Mouse (Mus musculus): ENCODE results near the gene Gm13283. TPM values are rescaled to one million over a fixed set of nuclear protein-coding genes. Genes with fewer than 3 reads are reported as not detected.
"Not testable (repeated sequence)": the region's sequence is repeated elsewhere in the genome, so short reads cannot be mapped to it uniquely, and the experiment has no call there.

Gene Gm13283
- total RNA-seq, 1 experiment from 2014 or later = not detected

DNA sequence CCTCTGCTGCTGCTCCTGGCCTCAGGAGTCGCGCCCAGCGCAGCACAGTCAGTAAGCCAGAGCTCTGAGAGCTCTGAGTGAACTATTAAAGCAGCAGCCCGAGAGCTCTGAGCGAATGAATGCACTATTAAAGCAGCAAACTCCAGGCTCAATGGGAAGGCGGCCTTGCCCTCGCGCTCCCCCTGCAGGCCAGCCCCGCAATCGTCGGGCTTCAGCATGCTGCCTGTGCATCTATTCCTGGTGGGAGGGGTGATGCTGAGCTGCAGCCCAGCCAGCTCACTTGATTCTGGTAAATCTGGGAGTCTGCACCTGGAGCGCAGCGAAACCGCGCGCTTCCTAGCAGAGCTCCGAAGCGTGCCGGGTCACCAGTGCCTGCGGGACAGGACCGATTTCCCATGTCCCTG lies 2.3 kb upstream of the Gm13283 start:
- peak; percentile 100 for ATAC-seq (replicated peaks in 1 of 2; ENCODE audit: insufficient read depth in 1 of 2, low FRiP score in 2 of 2, low TSS enrichment in 1 of 2, low read depth in 1 of 2, poor library complexity in 2 of 2, severe bottlenecking in 2 of 2)

DNA sequence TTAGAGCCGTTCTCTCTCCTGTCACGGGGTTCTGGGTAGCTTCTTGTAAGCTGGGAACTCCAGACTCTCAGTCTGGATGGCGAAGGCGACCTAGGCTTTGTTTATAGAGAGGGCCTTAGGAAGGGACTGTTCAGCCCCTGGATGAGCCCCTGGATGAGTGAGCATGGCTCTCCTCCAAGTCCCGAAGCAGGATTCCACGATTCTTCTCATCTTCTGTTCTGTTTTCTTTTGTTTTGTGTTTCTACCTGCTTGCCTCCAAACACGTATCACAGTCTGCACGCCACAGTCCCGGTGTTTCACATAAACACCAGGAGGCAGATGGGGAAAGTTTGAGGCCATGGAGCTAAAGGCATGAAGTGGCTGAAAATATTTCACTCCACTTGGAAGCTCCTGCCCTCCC lies 1.2 kb upstream of the Gm13283 start:
- not testable (repeated sequence) for ATAC-seq (replicated peaks in 1 of 2; ENCODE audit: insufficient read depth in 1 of 2, low FRiP score in 2 of 2, low TSS enrichment in 1 of 2, low read depth in 1 of 2, poor library complexity in 2 of 2, severe bottlenecking in 2 of 2)

DNA sequence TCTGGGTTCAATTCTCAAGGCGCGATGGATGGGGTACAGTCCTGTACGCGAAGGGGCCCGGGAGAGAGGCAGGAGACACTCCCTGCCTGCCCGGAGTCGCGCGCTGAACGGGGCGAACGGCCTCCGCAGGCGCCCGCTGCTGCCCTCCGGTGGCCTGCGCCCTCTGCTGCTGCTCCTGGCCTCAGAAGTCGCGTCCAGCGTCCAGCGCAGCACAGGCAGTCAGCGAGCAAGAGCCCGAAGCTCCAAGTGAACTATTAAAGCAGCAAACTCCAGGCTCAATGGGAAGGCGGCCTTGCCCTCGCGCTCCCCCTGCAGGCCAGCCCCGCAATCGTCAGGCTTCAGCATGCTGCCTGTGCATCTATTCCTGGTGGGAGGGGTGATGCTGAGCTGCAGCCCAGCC lies 512 bp downstream of the Gm13283 start:
- not testable (repeated sequence) for ATAC-seq (replicated peaks in 1 of 2; ENCODE audit: insufficient read depth in 1 of 2, low FRiP score in 2 of 2, low TSS enrichment in 1 of 2, low read depth in 1 of 2, poor library complexity in 2 of 2, severe bottlenecking in 2 of 2)

DNA sequence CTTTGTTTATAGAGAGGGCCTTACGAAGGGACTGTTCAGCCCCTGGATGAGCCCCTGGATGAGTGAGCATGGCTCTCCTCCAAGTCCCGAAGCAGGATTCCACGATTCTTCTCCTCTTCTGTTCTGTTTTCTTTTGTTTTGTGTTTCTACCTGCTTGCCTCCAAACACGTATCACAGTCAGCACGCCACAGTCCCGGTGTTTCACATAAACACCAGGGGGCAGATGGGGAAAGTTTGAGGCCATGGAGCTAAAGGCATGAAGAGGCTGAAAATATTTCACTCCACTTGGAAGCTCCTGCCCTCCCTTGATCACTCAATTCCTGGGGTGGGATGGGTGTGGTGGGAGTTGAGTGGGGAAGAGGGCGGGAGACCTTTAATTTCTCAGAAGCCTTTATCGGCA lies 1.9 kb downstream of the Gm13283 start:
- not testable (repeated sequence) for ATAC-seq (replicated peaks in 1 of 2; ENCODE audit: insufficient read depth in 1 of 2, low FRiP score in 2 of 2, low TSS enrichment in 1 of 2, low read depth in 1 of 2, poor library complexity in 2 of 2, severe bottlenecking in 2 of 2)

DNA sequence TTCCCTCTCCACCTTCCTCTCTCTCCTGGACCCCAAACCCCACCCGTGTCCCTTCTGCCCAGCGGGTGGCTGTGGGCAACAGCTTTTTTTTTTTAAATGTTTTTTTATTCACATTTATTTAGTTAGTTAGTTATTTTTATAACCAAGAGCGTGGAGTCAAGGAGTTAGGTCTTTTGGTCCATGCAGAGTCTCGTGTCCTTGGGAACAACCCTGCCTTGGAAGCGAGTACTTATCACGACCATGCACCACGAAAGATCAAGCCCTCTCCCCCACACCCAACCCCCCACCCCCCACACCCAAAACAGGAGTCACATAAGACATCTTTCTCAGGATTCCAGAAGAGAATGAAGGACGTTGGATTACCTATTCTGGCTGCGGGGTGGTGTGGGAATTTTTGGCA lies 2.4 kb downstream of the Gm13283 start:
- ATAC-seq (replicated peaks in 1 of 2; ENCODE audit: insufficient read depth in 1 of 2, low FRiP score in 2 of 2, low TSS enrichment in 1 of 2, low read depth in 1 of 2, poor library complexity in 2 of 2, severe bottlenecking in 2 of 2) = not testable (repeated sequence)

DNA sequence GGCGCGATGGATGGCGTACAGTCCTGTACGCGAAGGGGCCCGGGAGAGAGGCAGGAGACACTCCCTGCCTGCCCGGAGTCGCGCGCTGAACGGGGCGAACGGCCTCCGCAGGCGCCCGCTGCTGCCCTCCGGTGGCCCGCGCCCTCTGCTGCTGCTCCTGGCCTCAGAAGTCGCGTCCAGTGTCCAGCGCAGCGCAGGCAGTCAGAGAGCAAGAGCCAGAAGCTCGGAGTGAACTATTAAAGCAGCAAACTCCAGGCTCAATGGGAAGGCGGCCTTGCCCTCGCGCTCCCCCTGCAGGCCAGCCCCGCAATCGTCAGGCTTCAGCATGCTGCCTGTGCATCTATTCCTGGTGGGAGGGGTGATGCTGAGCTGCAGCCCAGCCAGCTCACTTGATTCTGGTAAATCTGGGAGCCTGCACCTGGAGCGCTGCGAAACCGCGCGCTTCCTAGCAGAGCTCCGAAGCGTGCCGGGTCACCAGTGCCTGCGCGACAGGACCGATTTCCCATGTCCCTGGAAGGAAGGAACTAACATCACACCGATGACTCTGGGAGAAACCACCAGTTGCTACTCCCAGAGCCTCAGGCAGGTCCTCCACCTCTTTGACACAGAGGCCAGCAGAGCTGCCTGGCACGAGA lies 3.6 kb downstream of the Gm13283 start:
- ATAC-seq (replicated peaks in 1 of 2; ENCODE audit: insufficient read depth in 1 of 2, low FRiP score in 2 of 2, low TSS enrichment in 1 of 2, low read depth in 1 of 2, poor library complexity in 2 of 2, severe bottlenecking in 2 of 2) = peak; percentile 73 to 85; a peak in 2 of 4 replicates

DNA sequence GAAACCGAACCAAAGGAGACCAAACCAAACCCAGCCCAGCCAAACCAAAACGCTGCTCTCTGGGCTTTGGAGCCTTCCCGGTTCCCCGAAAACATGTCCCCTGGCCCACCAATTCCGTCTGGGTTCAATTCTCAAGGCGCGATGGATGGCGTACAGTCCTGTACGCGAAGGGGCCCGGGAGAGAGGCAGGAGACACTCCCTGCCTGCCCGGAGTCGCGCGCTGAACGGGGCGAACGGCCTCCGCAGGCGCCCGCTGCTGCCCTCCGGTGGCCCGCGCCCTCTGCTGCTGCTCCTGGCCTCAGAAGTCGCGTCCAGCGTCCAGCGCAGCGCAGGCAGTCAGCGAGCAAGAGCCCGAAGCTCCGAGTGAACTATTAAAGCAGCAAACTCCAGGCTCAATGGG lies 13.6 kb downstream of the Gm13283 start, which contains the start of gene Gm13290:
Gm13290 (plus strand) TSS at position 301 of the 400 bp plus-strand sequence.
- ATAC-seq (replicated peaks in 1 of 2; ENCODE audit: insufficient read depth in 1 of 2, low FRiP score in 2 of 2, low TSS enrichment in 1 of 2, low read depth in 1 of 2, poor library complexity in 2 of 2, severe bottlenecking in 2 of 2) = not testable (repeated sequence)

DNA sequence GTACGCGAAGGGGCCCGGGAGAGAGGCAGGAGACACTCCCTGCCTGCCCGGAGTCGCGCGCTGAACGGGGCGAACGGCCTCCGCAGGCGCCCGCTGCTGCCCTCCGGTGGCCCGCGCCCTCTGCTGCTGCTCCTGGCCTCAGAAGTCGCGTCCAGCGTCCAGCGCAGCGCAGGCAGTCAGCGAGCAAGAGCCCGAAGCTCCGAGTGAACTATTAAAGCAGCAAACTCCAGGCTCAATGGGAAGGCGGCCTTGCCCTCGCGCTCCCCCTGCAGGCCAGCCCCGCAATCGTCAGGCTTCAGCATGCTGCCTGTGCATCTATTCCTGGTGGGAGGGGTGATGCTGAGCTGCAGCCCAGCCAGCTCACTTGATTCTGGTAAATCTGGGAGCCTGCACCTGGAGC lies 16.7 kb downstream of the Gm13283 start, which contains the start of gene Gm13289:
Gm13289 (plus strand) TSS at position 301 of the 400 bp plus-strand sequence.
- ATAC-seq (replicated peaks in 1 of 2; ENCODE audit: insufficient read depth in 1 of 2, low FRiP score in 2 of 2, low TSS enrichment in 1 of 2, low read depth in 1 of 2, poor library complexity in 2 of 2, severe bottlenecking in 2 of 2) = not testable (repeated sequence)

- ATAC-seq (replicated peaks in 1 of 2; ENCODE audit: insufficient read depth in 1 of 2, low FRiP score in 2 of 2, low TSS enrichment in 1 of 2, low read depth in 1 of 2, poor library complexity in 2 of 2, severe bottlenecking in 2 of 2) = not testable (repeated sequence)
These were observed 19.6 kb downstream of the Gm13283 start, which contains the start of gene Gm13272 for GRCm38 (mm10) chr4:88779550-88779949. Gene Gm13272 (plus strand): TSS chr4:88779850.

DNA sequence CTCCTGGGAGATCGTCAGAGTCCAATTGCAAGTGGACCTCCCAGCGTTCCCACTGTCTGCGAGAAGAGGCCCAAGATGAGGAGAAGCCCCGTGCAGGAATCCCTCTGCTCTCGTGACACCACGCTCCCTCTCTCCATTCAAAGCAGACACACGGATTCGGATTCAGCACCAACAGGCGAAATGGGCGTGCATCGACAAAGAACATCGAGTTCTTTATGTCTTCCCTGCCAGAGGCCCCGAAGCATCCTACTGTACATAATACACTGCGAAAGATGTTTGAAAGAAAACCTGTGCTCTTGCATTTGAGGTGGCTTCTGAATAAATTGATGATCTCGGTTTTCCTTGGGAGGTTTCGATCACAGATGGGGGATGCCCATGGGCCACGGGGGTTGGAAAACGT lies 20.4 kb downstream of the Gm13283 start:
- ATAC-seq (replicated peaks in 1 of 2; ENCODE audit: insufficient read depth in 1 of 2, low FRiP score in 2 of 2, low TSS enrichment in 1 of 2, low read depth in 1 of 2, poor library complexity in 2 of 2, severe bottlenecking in 2 of 2) = not testable (repeated sequence)

DNA sequence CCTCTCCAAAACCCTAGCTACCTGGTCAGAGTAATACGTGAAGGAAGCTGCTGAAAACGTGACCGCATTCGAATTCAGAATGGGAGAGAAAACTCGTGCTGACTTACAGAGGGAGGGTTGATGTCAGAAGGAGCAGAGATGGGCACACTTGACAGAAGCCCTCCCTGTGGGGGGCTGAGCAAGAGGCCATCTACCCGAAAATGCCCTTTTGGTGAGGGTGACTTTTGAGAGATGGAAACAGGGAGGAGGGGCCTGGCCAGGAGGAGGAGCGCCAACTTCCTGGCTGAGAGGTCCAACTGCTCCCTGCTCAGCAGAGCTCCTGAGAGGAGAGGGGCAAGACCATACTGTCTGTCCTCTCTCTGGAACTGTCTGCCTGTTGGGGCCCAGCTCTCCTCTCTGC lies 21.9 kb downstream of the Gm13283 start, which contains the start of gene Ifnz:
Ifnz (plus strand) TSS at position 301 of the 400 bp plus-strand sequence.
- not testable (repeated sequence) for ATAC-seq (replicated peaks in 1 of 2; ENCODE audit: insufficient read depth in 1 of 2, low FRiP score in 2 of 2, low TSS enrichment in 1 of 2, low read depth in 1 of 2, poor library complexity in 2 of 2, severe bottlenecking in 2 of 2)

DNA sequence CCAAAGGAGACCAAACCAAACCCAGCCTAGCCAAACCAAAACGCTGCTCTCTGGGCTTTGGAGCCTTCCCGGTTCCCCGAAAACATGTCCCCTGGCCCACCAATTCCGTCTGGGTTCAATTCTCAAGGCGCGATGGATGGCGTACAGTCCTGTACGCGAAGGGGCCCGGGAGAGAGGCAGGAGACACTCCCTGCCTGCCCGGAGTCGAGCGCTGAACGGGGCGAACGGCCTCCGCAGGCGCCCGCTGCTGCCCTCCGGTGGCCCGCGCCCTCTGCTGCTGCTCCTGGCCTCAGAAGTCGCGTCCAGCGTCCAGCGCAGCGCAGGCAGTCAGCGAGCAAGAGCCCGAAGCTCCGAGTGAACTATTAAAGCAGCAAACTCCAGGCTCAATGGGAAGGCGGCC lies 22.4 kb downstream of the Gm13283 start:
- ATAC-seq (replicated peaks in 1 of 2; ENCODE audit: insufficient read depth in 1 of 2, low FRiP score in 2 of 2, low TSS enrichment in 1 of 2, low read depth in 1 of 2, poor library complexity in 2 of 2, severe bottlenecking in 2 of 2) = not testable (repeated sequence)

DNA sequence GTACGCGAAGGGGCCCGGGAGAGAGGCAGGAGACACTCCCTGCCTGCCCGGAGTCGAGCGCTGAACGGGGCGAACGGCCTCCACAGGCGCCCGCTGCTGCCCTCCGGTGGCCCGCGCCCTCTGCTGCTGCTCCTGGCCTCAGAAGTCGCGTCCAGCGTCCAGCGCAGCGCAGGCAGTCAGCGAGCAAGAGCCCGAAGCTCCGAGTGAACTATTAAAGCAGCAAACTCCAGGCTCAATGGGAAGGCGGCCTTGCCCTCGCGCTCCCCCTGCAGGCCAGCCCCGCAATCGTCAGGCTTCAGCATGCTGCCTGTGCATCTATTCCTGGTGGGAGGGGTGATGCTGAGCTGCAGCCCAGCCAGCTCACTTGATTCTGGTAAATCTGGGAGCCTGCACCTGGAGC lies 25.5 kb downstream of the Gm13283 start, which contains the start of gene Gm13276:
Gm13276 (plus strand) TSS at position 301 of the 400 bp plus-strand sequence.
- ATAC-seq (replicated peaks in 1 of 2; ENCODE audit: insufficient read depth in 1 of 2, low FRiP score in 2 of 2, low TSS enrichment in 1 of 2, low read depth in 1 of 2, poor library complexity in 2 of 2, severe bottlenecking in 2 of 2) = not testable (repeated sequence)

DNA sequence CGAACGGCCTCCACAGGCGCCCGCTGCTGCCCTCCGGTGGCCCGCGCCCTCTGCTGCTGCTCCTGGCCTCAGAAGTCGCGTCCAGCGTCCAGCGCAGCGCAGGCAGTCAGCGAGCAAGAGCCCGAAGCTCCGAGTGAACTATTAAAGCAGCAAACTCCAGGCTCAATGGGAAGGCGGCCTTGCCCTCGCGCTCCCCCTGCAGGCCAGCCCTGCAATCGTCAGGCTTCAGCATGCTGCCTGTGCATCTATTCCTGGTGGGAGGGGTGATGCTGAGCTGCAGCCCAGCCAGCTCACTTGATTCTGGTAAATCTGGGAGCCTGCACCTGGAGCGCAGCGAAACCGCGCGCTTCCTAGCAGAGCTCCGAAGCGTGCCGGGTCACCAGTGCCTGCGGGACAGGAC lies 28.5 kb downstream of the Gm13283 start, which contains the start of gene Gm13277:
Gm13277 (plus strand) TSS at position 231 of the 400 bp plus-strand sequence.
- not testable (repeated sequence) for ATAC-seq (replicated peaks in 1 of 2; ENCODE audit: insufficient read depth in 1 of 2, low FRiP score in 2 of 2, low TSS enrichment in 1 of 2, low read depth in 1 of 2, poor library complexity in 2 of 2, severe bottlenecking in 2 of 2)

DNA sequence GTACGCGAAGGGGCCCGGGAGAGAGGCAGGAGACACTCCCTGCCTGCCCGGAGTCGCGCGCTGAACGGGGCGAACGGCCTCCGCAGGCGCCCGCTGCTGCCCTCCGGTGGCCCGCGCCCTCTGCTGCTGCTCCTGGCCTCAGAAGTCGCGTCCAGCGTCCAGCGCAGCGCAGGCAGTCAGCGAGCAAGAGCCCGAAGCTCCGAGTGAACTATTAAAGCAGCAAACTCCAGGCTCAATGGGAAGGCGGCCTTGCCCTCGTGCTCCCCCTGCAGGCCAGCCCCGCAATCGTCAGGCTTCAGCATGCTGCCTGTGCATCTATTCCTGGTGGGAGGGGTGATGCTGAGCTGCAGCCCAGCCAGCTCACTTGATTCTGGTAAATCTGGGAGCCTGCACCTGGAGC lies 31.3 kb downstream of the Gm13283 start, which contains the start of gene Gm13278:
Gm13278 (plus strand) TSS at position 301 of the 400 bp plus-strand sequence.
- ATAC-seq (replicated peaks in 1 of 2; ENCODE audit: insufficient read depth in 1 of 2, low FRiP score in 2 of 2, low TSS enrichment in 1 of 2, low read depth in 1 of 2, poor library complexity in 2 of 2, severe bottlenecking in 2 of 2) = not testable (repeated sequence)

GRCm38 (mm10) chr4:88793936-88794675 lies 34.2 kb downstream of the Gm13283 start, which contains the start of gene Gm13275:
Gene Gm13275 (plus strand): TSS chr4:88794487.
- ATAC-seq (replicated peaks in 1 of 2; ENCODE audit: insufficient read depth in 1 of 2, low FRiP score in 2 of 2, low TSS enrichment in 1 of 2, low read depth in 1 of 2, poor library complexity in 2 of 2, severe bottlenecking in 2 of 2) = not testable (repeated sequence)

DNA sequence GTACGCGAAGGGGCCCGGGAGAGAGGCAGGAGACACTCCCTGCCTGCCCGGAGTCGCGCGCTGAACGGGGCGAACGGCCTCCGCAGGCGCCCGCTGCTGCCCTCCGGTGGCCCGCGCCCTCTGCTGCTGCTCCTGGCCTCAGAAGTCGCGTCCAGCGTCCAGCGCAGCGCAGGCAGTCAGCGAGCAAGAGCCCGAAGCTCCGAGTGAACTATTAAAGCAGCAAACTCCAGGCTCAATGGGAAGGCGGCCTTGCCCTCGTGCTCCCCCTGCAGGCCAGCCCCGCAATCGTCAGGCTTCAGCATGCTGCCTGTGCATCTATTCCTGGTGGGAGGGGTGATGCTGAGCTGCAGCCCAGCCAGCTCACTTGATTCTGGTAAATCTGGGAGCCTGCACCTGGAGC lies 37.2 kb downstream of the Gm13283 start, which contains the start of gene Gm13279:
Gm13279 (plus strand) TSS at position 301 of the 400 bp plus-strand sequence.
- not testable (repeated sequence) for ATAC-seq (replicated peaks in 1 of 2; ENCODE audit: insufficient read depth in 1 of 2, low FRiP score in 2 of 2, low TSS enrichment in 1 of 2, low read depth in 1 of 2, poor library complexity in 2 of 2, severe bottlenecking in 2 of 2)

GRCm38 (mm10) chr4:88799365-88799764 lies 39.4 kb downstream of the Gm13283 start, which contains the start of gene Gm13285:
Gene Gm13285 (plus strand): TSS chr4:88799665.
- not testable (repeated sequence) for ATAC-seq (replicated peaks in 1 of 2; ENCODE audit: insufficient read depth in 1 of 2, low FRiP score in 2 of 2, low TSS enrichment in 1 of 2, low read depth in 1 of 2, poor library complexity in 2 of 2, severe bottlenecking in 2 of 2)
